Mouse (Mus musculus) ES-E14 (cell line): Measurements from ENCODE around the gene Urb2. TPM values are rescaled to one million over a fixed set of nuclear protein-coding genes. Genes with fewer than 3 reads are reported as not detected.
"Not testable (repeated sequence)": the region's sequence is repeated elsewhere in the genome, so short reads cannot be mapped to it uniquely, and the experiment has no call there.

Experiments used
- DNase-seq: peaks from one replicate; pipeline ENCODE4 v3.0.0-alpha.2; 2013; ENCODE audit warnings: low read depth, low spot score
- H3K27ac ChIP-seq: 2 replicates; pipeline ENCODE4 v1.5.1; 2012; ENCODE audit warnings: low read depth, mild to moderate bottlenecking, low read length, moderate library complexity, mixed read lengths; ENCODE audit not compliant: poor library complexity, insufficient read depth, severe bottlenecking
- H3K36me3 ChIP-seq: 2 replicates; pipeline ENCODE4 v1.6.1; 2012; ENCODE audit warnings: mild to moderate bottlenecking, low read length, moderate library complexity, mixed read lengths; ENCODE audit not compliant: control insufficient read depth, poor library complexity, insufficient read depth, severe bottlenecking
- H3K4me1 ChIP-seq, 2 experiments: fragments of 150-350 bp in 1 of 2; sonication (generic) in 1 of 2; 2 replicates each; pipeline ENCODE4 v1.6.1; 2012; ENCODE audit warnings: low read length in 2 of 2, mild to moderate bottlenecking in 1 of 2, mixed read lengths in 1 of 2; ENCODE audit not compliant: control insufficient read depth in 2 of 2, insufficient read depth in 2 of 2, poor library complexity in 1 of 2
- H3K4me3 ChIP-seq, 2 experiments: fragments of 150-350 bp in 1 of 2; sonication (generic) in 1 of 2; 2 replicates each; pipeline ENCODE4 v1.5.1; 2012; ENCODE audit warnings: low read length in 2 of 2, low read depth in 1 of 2, mild to moderate bottlenecking in 1 of 2, mixed read lengths in 1 of 2; ENCODE audit not compliant: insufficient read depth in 1 of 2, poor library complexity in 1 of 2, severe bottlenecking in 1 of 2
- H3K9ac ChIP-seq: 2 replicates; pipeline ENCODE4 v1.6.1; 2012; ENCODE audit warnings: low read depth, mild to moderate bottlenecking, low read length, mixed read lengths; ENCODE audit not compliant: poor library complexity, insufficient read depth, severe bottlenecking
- H3K9me3 ChIP-seq: fragments of 150-350 bp; sonication (generic); 2 replicates; pipeline ENCODE4 v1.6.1; 2012; ENCODE audit warnings: low read depth, mild to moderate bottlenecking, low read length; ENCODE audit not compliant: control insufficient read depth, insufficient read depth
- CHD2 ChIP-seq: IDR thresholded peaks from 2 replicates; pipeline ENCODE4 v1.6.1; 2014; ENCODE audit warnings: mild to moderate bottlenecking, low read depth, low read length, inconsistent platforms
- HCFC1 ChIP-seq: IDR thresholded peaks from 2 replicates; pipeline ENCODE4 v1.6.1; 2012; ENCODE audit warnings: low read length, inconsistent platforms, borderline replicate concordance; ENCODE audit not compliant: insufficient read depth
- MAFK ChIP-seq: IDR thresholded peaks from 2 replicates; pipeline ENCODE4 v1.6.1; 2014; ENCODE audit warnings: mild to moderate bottlenecking, low read depth, low read length, inconsistent platforms; ENCODE audit not compliant: insufficient read depth
- ZC3H11A ChIP-seq: IDR thresholded peaks from 2 replicates; pipeline ENCODE4 v1.6.1; 2012; ENCODE audit warnings: low read depth, mild to moderate bottlenecking, inconsistent platforms, low read length, borderline replicate concordance
- ZNF384 ChIP-seq: IDR thresholded peaks from 2 replicates; pipeline ENCODE4 v1.6.1; 2012; ENCODE audit warnings: low read depth, low read length, inconsistent platforms
- in situ Hi-C, 2 experiments: fragments of 600-800 bp; cut with MboI; formaldehyde crosslinking; loops; one replicate each; pipeline ENCODE4 v1.15.1; 2025; ENCODE audit warnings: low sequenced_read_pairs in 2 of 2, inconsistent platforms in 1 of 2; ENCODE audit not compliant: unreplicated experiment in 2 of 2
- total RNA-seq: library from RNA; depleted of rRNA; stranded (reverse); fragments of 300-350 nt; gene quantifications from 2 replicates; pipeline ENCODE4 v1.2.3, GENCODE M21; 2012

Urb2 gene
- total RNA-seq, 1 experiment = 80.0 TPM

DNA sequence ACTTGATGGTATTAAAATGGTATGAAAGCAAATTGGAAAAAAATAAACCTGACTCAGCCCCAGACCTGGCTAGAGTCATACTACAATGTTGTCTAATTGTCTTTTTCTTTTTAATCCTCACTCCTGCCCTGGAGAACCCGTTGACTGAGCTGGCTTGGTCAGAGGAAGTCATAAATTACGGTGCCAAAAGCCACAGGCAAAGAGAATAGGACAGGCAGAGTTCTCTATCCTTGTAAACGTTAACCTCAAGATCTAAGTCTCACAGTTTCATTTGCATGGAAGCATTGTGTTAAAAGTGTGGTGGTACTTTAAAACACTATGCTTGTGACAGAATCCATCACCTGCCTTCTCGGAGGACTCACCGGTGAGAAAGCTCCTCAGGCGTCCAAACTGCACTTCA lies 13.5 kb upstream of the Urb2 start:
- no peak for TF ChIP-seq HCFC1
- TF ChIP-seq ZC3H11A = no peak
- TF ChIP-seq CHD2 = no peak
- TF ChIP-seq MAFK = no peak
- no peak for TF ChIP-seq ZNF384
- Histone ChIP-seq H3K36me3 (peaks cover 66% of the 10 kb centered on the region), H3K9ac (no peak overlapping the region), H3K4me3 (no peak overlapping the region), H3K27ac (no peak overlapping the region), H3K9me3 (no peaks in the 10 kb centered on the region), H3K4me1 (peaks cover 0 to 15% of the 10 kb centered on the region in 2 experiments; a peak in 3 of 4 replicates)
- DNase-seq = no peak
- in situ Hi-C loops = no loop called here

DNA sequence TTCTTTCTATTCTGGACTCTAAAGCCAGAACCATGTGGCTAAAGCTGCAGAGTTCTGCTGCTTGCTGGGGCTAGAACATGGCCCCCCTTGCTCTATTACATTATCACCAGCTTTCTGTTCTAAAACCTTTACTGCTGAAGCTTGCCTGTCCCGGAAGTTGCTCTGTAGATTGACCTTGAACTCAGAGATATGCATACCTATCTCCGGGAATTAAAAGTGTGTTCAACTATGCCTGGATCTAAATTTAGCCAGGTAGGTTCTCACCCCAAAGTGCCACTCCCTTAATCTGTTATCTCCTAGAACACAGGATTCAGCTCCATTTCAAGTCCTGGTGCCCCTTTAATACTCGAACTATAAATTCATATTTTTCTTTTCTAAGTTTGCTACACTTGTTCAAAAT lies 9.7 kb upstream of the Urb2 start:
- Histone ChIP-seq H3K4me3 (peak overlapping the region in 1 of 2 experiments; percentile 33; a peak in 1 of 4 replicates), H3K9ac (peak overlapping the region; percentile 16; the same call in 1 of the 2 replicates), H3K27ac (peak overlapping the region; percentile 79; the same call in 1 of the 2 replicates), H3K9me3 (no peaks in the 10 kb centered on the region), H3K36me3 (peaks cover 35% of the 10 kb centered on the region), H3K4me1 (peaks cover 7 to 20% of the 10 kb centered on the region in 2 experiments; a peak in 3 of 4 replicates)
- TF ChIP-seq CHD2 = no peak
- no peak for TF ChIP-seq ZNF384
- TF ChIP-seq HCFC1 = no peak
- no peak for TF ChIP-seq MAFK
- no peak for TF ChIP-seq ZC3H11A
- in situ Hi-C loops = no loop called here
- DNase-seq = peak; percentile 40

DNA sequence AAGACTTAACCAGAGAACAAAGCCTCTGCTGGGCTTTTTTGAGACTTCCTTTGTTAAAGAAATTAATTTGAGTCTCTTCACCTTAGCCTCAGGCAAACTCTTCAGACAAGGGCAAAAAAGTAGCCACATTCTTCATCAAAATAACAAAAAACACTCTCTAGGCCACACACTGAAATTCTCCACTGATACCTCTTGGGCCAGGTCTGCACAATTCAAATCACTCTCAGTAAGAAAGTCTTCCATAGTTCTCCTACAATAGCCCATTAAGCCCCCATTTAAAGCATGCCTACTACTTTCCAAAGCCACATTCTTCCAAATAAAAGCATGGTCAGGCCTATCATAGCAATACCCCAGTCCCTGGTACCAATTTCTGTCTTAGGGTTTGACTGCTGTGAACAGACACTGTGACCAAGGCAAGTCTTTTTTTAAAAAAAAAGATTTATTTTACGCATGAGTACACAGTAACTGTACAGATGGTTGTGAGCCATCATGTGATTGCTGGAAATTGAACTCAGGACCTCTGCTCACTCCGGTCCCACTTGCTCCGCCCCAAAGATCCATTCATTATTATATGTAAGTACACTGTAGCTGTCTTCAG lies 9.2 kb upstream of the Urb2 start:
- H3K4me1 ChIP-seq = peaks cover 7 to 20% of the 10 kb centered on the region in 2 experiments; a peak in 3 of 4 replicates
- TF ChIP-seq ZNF384 (peak; percentile 91), MAFK (no peak)
- H3K9me3 ChIP-seq = no peaks in the 10 kb centered on the region
- H3K9ac ChIP-seq = peak overlapping the region; percentile 45; the same call in 1 of the 2 replicates
- H3K27ac ChIP-seq = peak overlapping the region; percentile 93
- peaks cover 30% of the 10 kb centered on the region for H3K36me3 ChIP-seq
- in situ Hi-C loops = no loop called here
- peak; percentile 68 for DNase-seq
- peak overlapping the region in 1 of 2 experiments; percentile 28; a peak in 1 of 4 replicates for H3K4me3 ChIP-seq

DNA sequence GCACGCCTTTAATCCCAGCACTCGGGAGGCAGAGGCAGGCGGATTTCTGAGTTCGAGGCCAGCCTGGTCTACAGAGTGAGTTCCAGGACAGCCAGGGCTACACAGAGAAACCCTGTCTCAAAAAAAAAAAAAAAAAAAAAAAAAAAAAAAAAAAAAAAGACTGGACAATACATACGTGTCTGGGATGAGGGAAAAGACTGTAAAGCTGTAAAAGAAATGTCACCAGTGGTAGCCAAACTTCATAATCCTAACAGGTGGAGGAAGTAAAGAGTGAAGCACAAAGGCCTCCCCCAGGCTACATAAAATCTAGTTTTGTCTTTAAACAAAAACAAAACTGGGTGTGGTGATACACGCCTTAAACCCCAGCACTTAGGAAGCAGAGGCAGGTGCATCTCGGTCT lies 7.0 kb upstream of the Urb2 start:
- H3K9me3 ChIP-seq, H3K4me3 ChIP-seq, H3K9ac ChIP-seq, DNase-seq, in situ Hi-C loops: not testable (repeated sequence)
- H3K4me1 ChIP-seq = peaks cover 10 to 25% of the 10 kb centered on the region in 2 experiments; a peak in 3 of 4 replicates
- peak overlapping the region; percentile 65; the same call in 1 of the 2 replicates for H3K27ac ChIP-seq
- peak; percentile 92 for TF ChIP-seq ZNF384
- H3K36me3 ChIP-seq = peaks cover 15% of the 10 kb centered on the region

DNA sequence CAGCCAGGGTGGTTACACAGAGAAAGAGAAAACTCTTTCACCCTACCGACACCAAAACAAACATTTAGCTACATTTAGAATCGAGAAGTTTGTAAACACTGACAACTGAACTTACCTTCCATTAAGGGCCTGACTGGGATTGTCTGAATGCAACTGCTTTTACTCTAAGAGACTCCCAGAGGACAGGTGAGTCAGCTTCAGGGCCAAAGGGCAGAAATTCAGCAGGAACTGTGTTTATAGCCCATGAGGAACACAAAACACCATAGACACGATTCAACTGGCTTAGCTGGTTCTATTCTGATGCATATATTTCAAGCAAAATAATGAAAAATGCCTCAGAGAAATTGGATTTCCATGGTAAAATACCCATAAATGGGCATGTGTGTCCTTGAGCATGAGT lies 6.6 kb upstream of the Urb2 start:
- TF ChIP-seq HCFC1 (no peak), MAFK (no peak)
- H3K4me1 ChIP-seq = peaks cover 10 to 26% of the 10 kb centered on the region in 2 experiments; a peak in 3 of 4 replicates
- H3K36me3 ChIP-seq = peaks cover 10% of the 10 kb centered on the region
- H3K27ac ChIP-seq = peak overlapping the region; percentile 23; the same call in 1 of the 2 replicates
- no peaks in the 10 kb centered on the region for H3K9me3 ChIP-seq
- no peak overlapping the region for H3K4me3 ChIP-seq
- H3K9ac ChIP-seq = no peak overlapping the region
- no peak for DNase-seq
- in situ Hi-C loops = no loop called here
